Mouse (Mus musculus) adrenal gland, postnatal 36 days (tissue): ENCODE data around the gene Hdhd5. TPM values are rescaled to one million over a fixed set of nuclear protein-coding genes. Genes with fewer than 3 reads are reported as not detected.

ENCODE experiments used
- total RNA-seq, 2 experiments: library from RNA; stranded (reverse); gene quantifications; 2 replicates each; pipeline ENCODE4 v1.2.3; 2021

The Hdhd5 gene
- total RNA-seq, 2 experiments from 2014 or later: 25.3 to 32.1 TPM

Other genes with a start within 250 kb of the Hdhd5 start
- gene D330020A13Rik, start 237.0 kb downstream of the Hdhd5 start, total RNA-seq: under 1 TPM in 1 of 2 experiments, not detected in 1; 0.40 TPM
- gene B4galnt3, start 236.8 kb downstream of the Hdhd5 start, total RNA-seq: 1 to 10 TPM; 7.4 to 8.9 TPM
- gene Kdm5a, start 167.2 kb downstream of the Hdhd5 start, total RNA-seq: 10 to 100 TPM; 41.4 to 55.7 TPM
- gene Ccdc77, start 166.9 kb downstream of the Hdhd5 start, total RNA-seq: 1 to 10 TPM; 5.6 to 6.7 TPM
- gene Il17ra, start 68.1 kb downstream of the Hdhd5 start, total RNA-seq: 10 to 100 TPM in 1 of 2 experiments, 1 to 10 TPM in 1; 9.7 to 13.1 TPM
- gene Tmem121b, start 37.5 kb downstream of the Hdhd5 start, total RNA-seq: under 1 TPM in 1 of 2 experiments, not detected in 1; 0.13 TPM
- 1 to 10 TPM; 5.5 to 8.1 TPM for gene Cecr2, start 135.1 kb upstream of the Hdhd5 start, total RNA-seq
- under 1 TPM; 0.30 to 0.33 TPM for gene Slc25a18, start 242.3 kb upstream of the Hdhd5 start, total RNA-seq